Mouse (Mus musculus) heart, postnatal 36 days (tissue): ENCODE measurements around the gene Bcas2. TPM values are rescaled to one million over a fixed set of nuclear protein-coding genes. Genes with fewer than 3 reads are reported as not detected.
"Not testable (repeated sequence)": the region's sequence is repeated elsewhere in the genome, so short reads cannot be mapped to it uniquely, and the experiment has no call there.

ENCODE experiments used
- DNase-seq, 2 experiments: peaks; one replicate each; pipeline ENCODE4 v3.0.0; 2021 to 2022
- intact Hi-C: fragments of 180-260 bp; cut with DNase I; formaldehyde crosslinking; loops from one replicate; pipeline ENCODE4 v1.15.1; 2025
- total RNA-seq, 2 experiments: library from RNA; stranded (reverse); gene quantifications; 2 replicates each; pipeline ENCODE4 v1.2.3; 2021

Bcas2 gene
- total RNA-seq: 10 to 100 TPM; 50.4 to 54.6 TPM

GRCm38 (mm10) chr3:103171505-103172267 lies at the start of gene Bcas2:
TSS of gene Bcas2 (plus strand) at chr3:103171655.
- DNase-seq: peak; percentile 99
- intact Hi-C loops: loop anchor here (2.0 to 5.0 kb wide), 3 partner anchors 69 to 454 kb away; partner anchors contain the start of gene Dennd2c

- intact Hi-C loops: no loop called here
- DNase-seq: no peak
These were observed 47.8 kb upstream of the Bcas2 start for GRCm38 (mm10) chr3:103123636-103124035.

- DNase-seq: no peak
- intact Hi-C loops: no loop called here
These were observed 45.3 kb upstream of the Bcas2 start for GRCm38 (mm10) chr3:103126138-103126537.

GRCm38 (mm10) chr3:103127177-103127576 lies 44.3 kb upstream of the Bcas2 start:
- DNase-seq: no peak
- intact Hi-C loops: no loop called here

- intact Hi-C loops: no loop called here
- DNase-seq: no peak
These were observed 43.7 kb upstream of the Bcas2 start for GRCm38 (mm10) chr3:103127721-103128120.

- intact Hi-C loops: no loop called here
- no peak for DNase-seq
These were observed 43.2 kb upstream of the Bcas2 start for GRCm38 (mm10) chr3:103128251-103128650.

- intact Hi-C loops: no loop called here
- DNase-seq: no peak
These were observed 41.9 kb upstream of the Bcas2 start for GRCm38 (mm10) chr3:103129367-103130159.

GRCm38 (mm10) chr3:103130236-103130751 lies 41.2 kb upstream of the Bcas2 start:
- intact Hi-C loops: no loop called here
- peak; percentile 27 to 33 for DNase-seq

- DNase-seq: no peak
- intact Hi-C loops: no loop called here
These were observed 38.4 kb upstream of the Bcas2 start for GRCm38 (mm10) chr3:103133098-103133497.

- DNase-seq: no peak
- intact Hi-C loops: no loop called here
These were observed 34.9 kb upstream of the Bcas2 start for GRCm38 (mm10) chr3:103136414-103137077.

GRCm38 (mm10) chr3:103139047-103139446 lies 32.4 kb upstream of the Bcas2 start:
- DNase-seq: peak; percentile 26 to 41
- intact Hi-C loops: no loop called here

- DNase-seq: peak; percentile 51 to 52
- intact Hi-C loops: not testable (repeated sequence)
These were observed 31.2 kb upstream of the Bcas2 start for GRCm38 (mm10) chr3:103140095-103140838.

GRCm38 (mm10) chr3:103141287-103141686 lies 30.2 kb upstream of the Bcas2 start:
- intact Hi-C loops: no loop called here
- peak in 1 of 2 experiments; percentile 15 for DNase-seq

- DNase-seq: no peak
- intact Hi-C loops: no loop called here
These were observed 29.1 kb upstream of the Bcas2 start for GRCm38 (mm10) chr3:103142366-103142765.

GRCm38 (mm10) chr3:103145336-103145735 lies 26.1 kb upstream of the Bcas2 start:
- intact Hi-C loops: no loop called here
- no peak for DNase-seq

GRCm38 (mm10) chr3:103145791-103146190 lies 25.7 kb upstream of the Bcas2 start:
- intact Hi-C loops: loop anchor here (2.0 kb wide), 2 partner anchors 23 to 43 kb away; partner anchors contain the start of gene Dennd2c

GRCm38 (mm10) chr3:103146330-103147166 lies 24.9 kb upstream of the Bcas2 start:
- DNase-seq: no peak
- intact Hi-C loops: loop anchor here (2.0 kb wide), 2 partner anchors 22 to 44 kb away; partner anchors contain the start of gene Dennd2c

More at GRCm38 (mm10) chr3:103145791-103146190, 25.7 kb upstream of the Bcas2 start:
- DNase-seq: no peak

- DNase-seq: no peak
- intact Hi-C loops: loop anchor here (2.0 kb wide), 2 partner anchors 21 to 45 kb away; partner anchors contain the start of gene Dennd2c
These were observed 23.7 kb upstream of the Bcas2 start for GRCm38 (mm10) chr3:103147775-103148174.

- DNase-seq: no peak
- intact Hi-C loops: no loop called here
These were observed 22.5 kb upstream of the Bcas2 start for GRCm38 (mm10) chr3:103148941-103149340.
